8 mouse cellular contexts compared by ENCODE assay signal in genomic region chr8:88316139-88316931, GRCm38 (mm10). TPM values are rescaled to one million over a fixed set of nuclear protein-coding genes. Genes with fewer than 3 reads are reported as not detected.
DNase-seq lines count a peak whose midpoint lies in the region; ATAC-seq and TF ChIP-seq lines count a peak whose summit lies in the region.

No protein-coding gene starts in this region.

- no peaks in the 10 kb centered on the region for H3K36me3 ChIP-seq in limb, embryonic 13.5 days
- H3K36me3 ChIP-seq in stomach, postnatal 0 days (ENCODE audit: control insufficient read depth, insufficient read depth, low read length), result no peaks in the 10 kb centered on the region

- no peak for TF ChIP-seq EP300 in stomach, postnatal 0 days (optimal IDR thresholded peaks at IDR 0.05)

- peak; percentile 34; the same call in 1 of the 2 replicates for ATAC-seq in limb, embryonic 13.5 days (ENCODE audit: low FRiP score, low read depth)
- peak; percentile 61; the same call in 1 of the 2 replicates for ATAC-seq in stomach, postnatal 0 days (ENCODE audit: low FRiP score, low TSS enrichment)

- intact Hi-C loops in heart, postnatal 10 days (cut with DNase I), result no loop called here

- TF ChIP-seq CTCF in stomach, postnatal 0 days (IDR thresholded peaks at IDR 0.05; ENCODE audit: low read depth), result peak; percentile 19; the same call in 1 of the 2 replicates

- 18% methylated on average over 8 of the region's 8 CpGs for WGBS in limb, embryonic 13.5 days
- WGBS in stomach, postnatal 0 days, result 30% methylated on average over 8 of the region's 8 CpGs

- no peaks in the 10 kb centered on the region for H3K27me3 ChIP-seq in limb, embryonic 13.5 days
- H3K27me3 ChIP-seq in stomach, postnatal 0 days (ENCODE audit: control insufficient read depth, insufficient read depth, low read length), result no peaks in the 10 kb centered on the region

- peak; percentile 54 for DNase-seq in adrenal gland, postnatal 10 days
- no peak for DNase-seq in adrenal gland, postnatal 4 days (ENCODE audit: low spot score in 2 of 2)
- peak; percentile 80 to 87 for DNase-seq in right cerebral cortex, postnatal 10 days (ENCODE audit: low spot score in 2 of 2)
- DNase-seq in right cerebral cortex, adult 18-20 months, result no peak
- peak; percentile 66 to 77 for DNase-seq in heart, postnatal 10 days
- no peak for DNase-seq in stomach, postnatal 0 days (ENCODE audit: low spot score)
- no peak for DNase-seq in cerebellum, adult 9-10 months

- peaks cover 20% of the 10 kb centered on the region for H3K4me1 ChIP-seq in limb, embryonic 13.5 days
- 0 out of 2 replicates have a peak, but pooled peaks cover 7% of the 10 kb centered on the region for H3K4me1 ChIP-seq in stomach, postnatal 0 days (replicated peaks; ENCODE audit: control insufficient read depth, insufficient read depth)

- H3K4me3 ChIP-seq in limb, embryonic 13.5 days, result no peak overlapping the region
- no peak overlapping the region for H3K4me3 ChIP-seq in stomach, postnatal 0 days (ENCODE audit: low read depth, low read length)

- H3K9ac ChIP-seq in limb, embryonic 13.5 days, result no peak overlapping the region
- H3K9ac ChIP-seq in stomach, postnatal 0 days (ENCODE audit: low read length), result no peak overlapping the region

- H3K9me3 ChIP-seq in limb, embryonic 13.5 days, result no peaks in the 10 kb centered on the region
- no peaks in the 10 kb centered on the region for H3K9me3 ChIP-seq in stomach, postnatal 0 days (ENCODE audit: control insufficient read depth, low read length)

- no peak overlapping the region for H3K4me2 ChIP-seq in limb, embryonic 13.5 days (replicated peaks)
- H3K4me2 ChIP-seq in stomach, postnatal 0 days (replicated peaks; ENCODE audit: low read depth), result no peak overlapping the region

- H3K27ac ChIP-seq in limb, embryonic 13.5 days, result peak overlapping the region; percentile 67
- H3K27ac ChIP-seq in stomach, postnatal 0 days (replicated peaks), result peak overlapping the region; percentile 56

RNA-seq across cellular contexts. Expression of gene Adcy7, which starts 44.1 kb away (rescaled TPM):
- total RNA-seq in adrenal gland, postnatal 10 days (2021), result 10 to 100 TPM in 1 of 2 experiments, 1 to 10 TPM in 1; 8.1 to 10.1 TPM
- total RNA-seq in adrenal gland, postnatal 4 days (2021), result 1 to 10 TPM; 6.8 to 8.0 TPM
- total RNA-seq in heart, postnatal 10 days (2021), result 10 to 100 TPM in 1 of 2 experiments, 1 to 10 TPM in 1; 8.5 to 10.5 TPM
- 5.1 and 5.5 TPM in 2 replicates for polyA plus RNA-seq in limb, embryonic 13.5 days (2015; fragmentation: Nextera tagmentation; extraction: Ambion mirVana)
- 5.2 and 5.7 TPM in 2 replicates for polyA plus RNA-seq in stomach, postnatal 0 days (2015; fragmentation: Nextera tagmentation; extraction: Ambion mirVana)

RNA-seq across cellular contexts. Expression of gene Brd7, which starts 45.7 kb away (rescaled TPM):
- 10 to 100 TPM; 80.2 to 82.4 TPM for total RNA-seq in adrenal gland, postnatal 10 days (2021)
- total RNA-seq in adrenal gland, postnatal 4 days (2021), result 10 to 100 TPM; 82.9 to 93.5 TPM
- total RNA-seq in heart, postnatal 10 days (2021), result 10 to 100 TPM; 68.0 to 78.8 TPM
- 85.3 and 86.1 TPM in 2 replicates for polyA plus RNA-seq in limb, embryonic 13.5 days (2015; fragmentation: Nextera tagmentation; extraction: Ambion mirVana)
- 39.7 and 42.5 TPM in 2 replicates for polyA plus RNA-seq in stomach, postnatal 0 days (2015; fragmentation: Nextera tagmentation; extraction: Ambion mirVana)

Comparison
In these comparisons a context has a peak if more than half of its experiments do, and no peak if none do; other contexts are left out.
1. DNase-seq: peak in adrenal gland, postnatal 10 days (single experiment), right cerebral cortex, postnatal 10 days (2 of 2) and heart, postnatal 10 days (2 of 2); none in adrenal gland, postnatal 4 days (0 of 2), right cerebral cortex, adult 18-20 months (single experiment), stomach, postnatal 0 days (single experiment) and cerebellum, adult 9-10 months (single experiment).